Mouse (Mus musculus) liver, embryonic 15.5 days (tissue): ENCODE results near the gene Lyz2. TPM values are rescaled to one million over a fixed set of nuclear protein-coding genes. Genes with fewer than 3 reads are reported as not detected.

ENCODE experiments used
- ATAC-seq: fragments of 200-750 bp; cut with Nextera tagmentation; 2 replicates; pipeline ENCODE4 v1.8.0; 2017; ENCODE audit warnings: moderate number of reproducible peaks, mild to moderate bottlenecking, moderate library complexity; ENCODE audit not compliant: insufficient read depth
- H3K27ac ChIP-seq: fragments of 300-500 bp; sonication (generic); replicated peaks from 2 replicates; pipeline ENCODE4 v1.5.1; 2015; ENCODE audit warnings: mild to moderate bottlenecking, inconsistent platforms
- H3K27me3 ChIP-seq: fragments of 300-500 bp; sonication (generic); 2 replicates; pipeline ENCODE4 v1.6.1; 2015; ENCODE audit warnings: mild to moderate bottlenecking, inconsistent platforms
- H3K36me3 ChIP-seq: fragments of 300-500 bp; sonication (generic); replicated peaks from 2 replicates; pipeline ENCODE4 v1.6.1; 2015; ENCODE audit warnings: moderate library complexity, mild to moderate bottlenecking, inconsistent platforms
- H3K4me1 ChIP-seq: fragments of 300-500 bp; sonication (generic); replicated peaks from 2 replicates; pipeline ENCODE4 v1.6.1; 2015; ENCODE audit warnings: inconsistent platforms
- H3K4me2 ChIP-seq: fragments of 300-500 bp; sonication (generic); 2 replicates; pipeline ENCODE4 v1.6.1; 2015; ENCODE audit warnings: moderate library complexity, mild to moderate bottlenecking, inconsistent platforms
- H3K4me3 ChIP-seq: fragments of 300-500 bp; sonication (generic); replicated peaks from 2 replicates; pipeline ENCODE4 v1.5.1; 2015; ENCODE audit warnings: mild to moderate bottlenecking, inconsistent platforms
- H3K9ac ChIP-seq: fragments of 300-500 bp; sonication (generic); 2 replicates; pipeline ENCODE4 v1.6.1; 2015; ENCODE audit warnings: moderate library complexity, mild to moderate bottlenecking, inconsistent platforms
- H3K9me3 ChIP-seq: fragments of 300-500 bp; sonication (generic); replicated peaks from 2 replicates; pipeline ENCODE4 v1.6.1; 2016; ENCODE audit warnings: inconsistent platforms
- WGBS: fragments of 180-500 bp; shearing (Covaris S2); methylation state at CpG from one replicate; pipeline ENCODE4 v1.1.7; 2015; ENCODE audit warnings: mixed read lengths; ENCODE audit not compliant: insufficient replicate concordance; 5-methylcytosine and 5-hydroxymethylcytosine counted together
- polyA plus RNA-seq: library from polyadenylated mRNA; unstranded; fragments of >200 nt; fragmentation: Nextera tagmentation; extraction: Ambion mirVana; gene quantifications from 2 replicates; pipeline ENCODE4 v1.2.1, GENCODE M21; 2015

Lyz2 gene
- polyA plus RNA-seq, 1 experiment from 2014 or later, result 653 TPM

- H3K36me3 ChIP-seq, result no peaks in the 10 kb centered on the region
- H3K9me3 ChIP-seq, result no peaks in the 10 kb centered on the region
- no peak within 1 kb of the TSS for H3K4me3 ChIP-seq
- no peaks in the 10 kb centered on the region for H3K4me1 ChIP-seq
- H3K27ac ChIP-seq, result no peak within 1 kb of the TSS
- no peak within 1 kb of the TSS for H3K9ac ChIP-seq
- ATAC-seq, result no peak
- no peaks in the 10 kb centered on the region for H3K27me3 ChIP-seq
- whole genome bisulfite sequencing, result 59% methylated on average over 12 of the region's 12 CpGs
- H3K4me2 ChIP-seq, result no peak within 1 kb of the TSS
Measured at GRCm38 (mm10) chr10:117238603-117239002, 43.5 kb downstream of the Lyz2 start, which contains the start of gene 9530003J23Rik. Gene 9530003J23Rik (minus strand): TSS chr10:117238703.

- Histone ChIP-seq H3K4me2 (no peak overlapping the region), H3K27me3 (no peaks in the 10 kb centered on the region), H3K4me3 (no peak overlapping the region), H3K36me3 (no peaks in the 10 kb centered on the region), H3K27ac (no peak overlapping the region), H3K9ac (no peak overlapping the region), H3K4me1 (no peaks in the 10 kb centered on the region), H3K9me3 (no peaks in the 10 kb centered on the region)
- ATAC-seq, result no peak
- WGBS, result 59% methylated on average over 11 of the region's 11 CpGs
Measured at GRCm38 (mm10) chr10:117235866-117236265, 46.3 kb downstream of the Lyz2 start.

GRCm38 (mm10) chr10:117234825-117235224, 47.3 kb downstream of the Lyz2 start:
- 49% methylated on average over 4 of the region's 4 CpGs for WGBS
- Histone ChIP-seq H3K27me3 (peaks cover 2% of the 10 kb centered on the region; the same call in 1 of the 2 replicates), H3K4me3 (no peak overlapping the region), H3K4me1 (no peaks in the 10 kb centered on the region), H3K4me2 (no peak overlapping the region), H3K27ac (no peak overlapping the region), H3K9me3 (no peaks in the 10 kb centered on the region), H3K9ac (no peak overlapping the region), H3K36me3 (no peaks in the 10 kb centered on the region)
- ATAC-seq, result no peak

GRCm38 (mm10) chr10:117229826-117230225, 52.3 kb downstream of the Lyz2 start:
- H3K4me3 ChIP-seq, result no peak overlapping the region
- ATAC-seq, result no peak
- no peak overlapping the region for H3K27ac ChIP-seq
- H3K4me2 ChIP-seq, result no peak overlapping the region
- H3K9me3 ChIP-seq, result no peaks in the 10 kb centered on the region
- WGBS, result 71% methylated on average over 16 of the region's 16 CpGs
- H3K9ac ChIP-seq, result no peak overlapping the region
- peaks cover 6% of the 10 kb centered on the region for H3K4me1 ChIP-seq
- H3K27me3 ChIP-seq, result peaks cover 4% of the 10 kb centered on the region; the same call in 1 of the 2 replicates
- no peaks in the 10 kb centered on the region for H3K36me3 ChIP-seq

Other genes starting within 250 kb of the Lyz2 start
- gene Lrrc10, start 237.0 kb downstream of the Lyz2 start, polyA plus RNA-seq, result not detected in 2 replicates
- 141 and 142 TPM in 2 replicates for gene Cct2, start 218.5 kb downstream of the Lyz2 start, polyA plus RNA-seq
- 6.9 and 7.5 TPM in 2 replicates for gene Frs2, start 133.8 kb downstream of the Lyz2 start, polyA plus RNA-seq
- gene Yeats4, start 57.8 kb downstream of the Lyz2 start, polyA plus RNA-seq, result 34.3 and 35.7 TPM in 2 replicates
- gene 9530003J23Rik, start 43.6 kb downstream of the Lyz2 start, polyA plus RNA-seq, result not detected in 2 replicates
- gene Lyz1, start 10.5 kb upstream of the Lyz2 start, polyA plus RNA-seq, result 0.18 and 0.24 TPM in 2 replicates
- 50.2 and 51.3 TPM in 2 replicates for gene Cpsf6, start 97.7 kb upstream of the Lyz2 start, polyA plus RNA-seq